ENCODE assay signal across 8 mouse cellular contexts in genomic region chr10:99229031-99229684, GRCm38 (mm10). TPM values are rescaled to one million over a fixed set of nuclear protein-coding genes. Genes with fewer than 3 reads are reported as not detected.
DNase-seq lines count a peak whose midpoint lies in the region; ATAC-seq and TF ChIP-seq lines count a peak whose summit lies in the region.

No protein-coding gene starts in this region.

- no peak for TF ChIP-seq POLR2A in kidney, adult 2 months (IDR thresholded peaks at IDR 0.05; ENCODE audit: low read depth, low read length)

- TF ChIP-seq CTCF in kidney, adult 2 months (conservative IDR thresholded peaks at IDR 0.05; ENCODE audit: insufficient read depth, insufficient read length, low read depth, low read length) = no peak
- TF ChIP-seq CTCF in lung, postnatal 0 days (IDR thresholded peaks at IDR 0.05) = no peak

- intact Hi-C loops in left cerebral cortex, postnatal 36 days (cut with DNase I) = no loop called here

- no peak overlapping the region for H3K4me3 ChIP-seq in forebrain, embryonic 11.5 days (ENCODE audit: low read depth, low read length)
- H3K4me3 ChIP-seq in forebrain, embryonic 14.5 days (ENCODE audit: low read depth, low read length) = no peak overlapping the region
- no peak overlapping the region for H3K4me3 ChIP-seq in kidney, adult 2 months (ENCODE audit: insufficient read depth, low read depth, low read length)
- H3K4me3 ChIP-seq in lung, postnatal 0 days (ENCODE audit: low read depth, low read length) = no peak overlapping the region

- H3K4me1 ChIP-seq in forebrain, embryonic 11.5 days (replicated peaks; ENCODE audit: control insufficient read depth, insufficient read depth, low read length) = peaks cover 9% of the 10 kb centered on the region
- H3K4me1 ChIP-seq in forebrain, embryonic 14.5 days (ENCODE audit: control insufficient read depth, insufficient read depth, low read length) = peaks cover 11% of the 10 kb centered on the region
- peaks cover 38% of the 10 kb centered on the region for H3K4me1 ChIP-seq in kidney, adult 2 months (ENCODE audit: control insufficient read depth, insufficient read depth, low read length)
- peaks cover 10% of the 10 kb centered on the region; the same call in 1 of the 2 replicates for H3K4me1 ChIP-seq in lung, postnatal 0 days (ENCODE audit: insufficient read depth, low read depth, low read length)

- H3K36me3 ChIP-seq in forebrain, embryonic 11.5 days (ENCODE audit: control insufficient read depth, insufficient read depth, low read length) = no peaks in the 10 kb centered on the region
- H3K36me3 ChIP-seq in forebrain, embryonic 14.5 days (ENCODE audit: control insufficient read depth, insufficient read depth, low read length) = no peaks in the 10 kb centered on the region
- no peaks in the 10 kb centered on the region for H3K36me3 ChIP-seq in kidney, adult 2 months (ENCODE audit: control insufficient read depth, insufficient read depth, low read length)
- no peaks in the 10 kb centered on the region for H3K36me3 ChIP-seq in lung, postnatal 0 days (ENCODE audit: insufficient read depth, low read length)

- WGBS in forebrain, embryonic 11.5 days = 18% methylated on average over 16 of the region's 16 CpGs
- 27% methylated on average over 16 of the region's 16 CpGs for WGBS in forebrain, embryonic 14.5 days
- WGBS in kidney, adult 2 months = 38% methylated on average over 16 of the region's 16 CpGs
- 16% methylated on average over 16 of the region's 16 CpGs for WGBS in lung, postnatal 0 days

- peak; percentile 59 for DNase-seq in forebrain, embryonic 11.5 days (ENCODE audit: low spot score)
- DNase-seq in forebrain, embryonic 14.5 days (ENCODE audit: low spot score) = no peak
- DNase-seq in heart, adult 18-20 months = peak; percentile 49 to 64
- DNase-seq in kidney, adult 2 months = peak; percentile 77
- peak; percentile 86 for DNase-seq in lung, postnatal 0 days (ENCODE audit: low spot score)
- DNase-seq in thymus, postnatal 4 days = peak; percentile 50
- DNase-seq in left cerebral cortex, postnatal 36 days (ENCODE audit: low spot score in 2 of 2) = no peak
- no peak for DNase-seq in right cerebral cortex, adult 18-20 months

- H3K27me3 ChIP-seq in forebrain, embryonic 11.5 days (ENCODE audit: control insufficient read depth, insufficient read depth, low read length) = peaks cover 5% of the 10 kb centered on the region; the same call in 1 of the 2 replicates
- H3K27me3 ChIP-seq in forebrain, embryonic 14.5 days (replicated peaks; ENCODE audit: control insufficient read depth, insufficient read depth, low read length) = no peaks in the 10 kb centered on the region
- H3K27me3 ChIP-seq in kidney, adult 2 months (replicated peaks; ENCODE audit: control insufficient read depth, insufficient read depth, low read length) = no peaks in the 10 kb centered on the region
- H3K27me3 ChIP-seq in lung, postnatal 0 days (replicated peaks; ENCODE audit: insufficient read depth, low read length) = no peaks in the 10 kb centered on the region

- no peak overlapping the region for H3K9ac ChIP-seq in forebrain, embryonic 11.5 days (ENCODE audit: low read length)
- no peak overlapping the region; the same call in 1 of the 2 replicates for H3K9ac ChIP-seq in forebrain, embryonic 14.5 days (ENCODE audit: low read length)
- H3K9ac ChIP-seq in lung, postnatal 0 days (replicated peaks; ENCODE audit: low read depth) = no peak overlapping the region

- no peak; the same call in 1 of the 2 replicates for TF ChIP-seq EP300 in lung, postnatal 0 days (IDR thresholded peaks at IDR 0.05)

- H3K27ac ChIP-seq in forebrain, embryonic 11.5 days (ENCODE audit: low read depth, low read length) = no peak overlapping the region
- no peak overlapping the region for H3K27ac ChIP-seq in forebrain, embryonic 14.5 days (ENCODE audit: low read depth, low read length)
- peak overlapping the region; percentile 81 for H3K27ac ChIP-seq in kidney, adult 2 months (ENCODE audit: insufficient read depth, low read depth, low read length)
- H3K27ac ChIP-seq in lung, postnatal 0 days (ENCODE audit: low read length) = peak overlapping the region; percentile 61

- peak overlapping the region; percentile 16; the same call in 1 of the 2 replicates for H3K4me2 ChIP-seq in forebrain, embryonic 11.5 days (ENCODE audit: low read depth, low read length, severe bottlenecking)
- H3K4me2 ChIP-seq in forebrain, embryonic 14.5 days (ENCODE audit: low read length) = no peak overlapping the region
- peak overlapping the region; percentile 25; the same call in 1 of the 2 replicates for H3K4me2 ChIP-seq in lung, postnatal 0 days (replicated peaks; ENCODE audit: low read depth, low read length)

- ATAC-seq in forebrain, embryonic 11.5 days (replicated peaks; ENCODE audit: low FRiP score) = no peak; the same call in 1 of the 2 replicates
- no peak for ATAC-seq in forebrain, embryonic 14.5 days
- ATAC-seq in lung, postnatal 0 days = peak; percentile 84

- no peaks in the 10 kb centered on the region for H3K9me3 ChIP-seq in forebrain, embryonic 11.5 days (ENCODE audit: control insufficient read depth, low read length)
- no peaks in the 10 kb centered on the region for H3K9me3 ChIP-seq in forebrain, embryonic 14.5 days (replicated peaks; ENCODE audit: control insufficient read depth, low read length)
- H3K9me3 ChIP-seq in lung, postnatal 0 days (ENCODE audit: low read length) = no peaks in the 10 kb centered on the region

RNA-seq across cellular contexts. Expression of gene Dusp6, which starts 33.9 kb away (rescaled TPM):
- 57.7 and 63.1 TPM in 2 replicates for polyA plus RNA-seq in forebrain, embryonic 11.5 days (2014; fragmentation: Nextera tagmentation; extraction: Ambion mirVana)
- polyA plus RNA-seq in forebrain, embryonic 14.5 days (2014; fragmentation: Nextera tagmentation; extraction: Ambion mirVana) = 34.1 and 40.1 TPM in 2 replicates
- 10 to 100 TPM; 14.0 to 16.0 TPM for total RNA-seq in heart, adult 18-20 months (2021)
- 46.6 and 50.5 TPM in 2 replicates for polyA plus RNA-seq in kidney, adult 2 months (2012; rRNA removed)
- 49.7 and 63.2 TPM in 2 replicates for polyA plus RNA-seq in lung, postnatal 0 days (2015; fragmentation: Nextera tagmentation; extraction: Ambion mirVana)
- 100 to 1,000 TPM in 1 of 2 experiments, 10 to 100 TPM in 1; 72.3 to 107 TPM for total RNA-seq in left cerebral cortex, postnatal 36 days (2021)

Comparison
In these comparisons a context has a peak if more than half of its experiments do, and no peak if none do; other contexts are left out.
1. DNase-seq: peak in forebrain, embryonic 11.5 days (single experiment), heart, adult 18-20 months (2 of 2), kidney, adult 2 months (single experiment), lung, postnatal 0 days (single experiment) and thymus, postnatal 4 days (single experiment); none in forebrain, embryonic 14.5 days (single experiment), left cerebral cortex, postnatal 36 days (0 of 2) and right cerebral cortex, adult 18-20 months (single experiment).
2. H3K27ac ChIP-seq: peak in kidney, adult 2 months (single experiment) and lung, postnatal 0 days (single experiment); none in forebrain, embryonic 11.5 days (single experiment) and forebrain, embryonic 14.5 days (single experiment).